Mouse (Mus musculus): ENCODE results near the gene Mpv17l2.

DNA sequence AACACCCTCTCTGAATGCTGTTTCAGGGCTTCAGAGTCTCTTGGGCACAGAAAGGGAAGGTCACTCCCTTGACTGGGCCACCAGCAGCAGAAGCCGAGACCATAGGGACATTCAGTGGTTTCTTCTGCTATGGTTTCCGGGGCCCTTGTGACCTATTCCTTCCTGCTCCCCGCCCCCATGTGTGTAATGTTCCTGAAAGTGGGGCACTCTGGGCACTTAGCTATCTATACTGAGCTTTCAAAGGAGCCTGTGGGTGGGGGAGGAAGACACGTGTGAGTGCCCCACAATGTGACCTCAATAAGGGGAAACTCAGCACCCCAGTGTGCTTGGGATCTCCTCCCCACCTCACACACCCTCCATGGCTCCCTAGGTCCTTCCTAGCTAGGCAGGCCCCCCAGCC lies 45.8 kb upstream of the Mpv17l2 start:
- TF ChIP-seq CTCF (IDR thresholded peaks at IDR 0.05) (no peak), EP300 (IDR thresholded peaks at IDR 0.05) (no peak)
